Mouse (Mus musculus) neural tube, embryonic 13.5 days (tissue): ENCODE data around the gene Bckdhb. TPM values are rescaled to one million over a fixed set of nuclear protein-coding genes. Genes with fewer than 3 reads are reported as not detected.

Source experiments
- ATAC-seq: fragments of 200-750 bp; cut with Nextera tagmentation; 2 replicates; pipeline ENCODE4 v1.8.0; 2017; ENCODE audit warnings: low read depth, mild to moderate bottlenecking, moderate TSS enrichment, moderate library complexity
- H3K27ac ChIP-seq: fragments of 300-500 bp; sonication (generic); replicated peaks from 2 replicates; pipeline ENCODE4 v1.5.1; 2015; ENCODE audit warnings: moderate library complexity, mild to moderate bottlenecking, inconsistent platforms
- H3K27me3 ChIP-seq: fragments of 300-500 bp; sonication (generic); 2 replicates; pipeline ENCODE4 v1.6.1; 2015; ENCODE audit warnings: mild to moderate bottlenecking, inconsistent platforms
- H3K36me3 ChIP-seq: fragments of 300-500 bp; sonication (generic); 2 replicates; pipeline ENCODE4 v1.6.1; 2015; ENCODE audit warnings: mild to moderate bottlenecking, inconsistent platforms
- H3K4me1 ChIP-seq: fragments of 300-500 bp; sonication (generic); replicated peaks from 2 replicates; pipeline ENCODE4 v1.6.1; 2015; ENCODE audit warnings: inconsistent platforms
- H3K4me2 ChIP-seq: fragments of 300-500 bp; sonication (generic); 2 replicates; pipeline ENCODE4 v1.6.1; 2015; ENCODE audit warnings: inconsistent platforms, mild to moderate bottlenecking, moderate library complexity
- H3K4me3 ChIP-seq: fragments of 300-500 bp; sonication (generic); 2 replicates; pipeline ENCODE4 v1.5.1; 2015; ENCODE audit warnings: mild to moderate bottlenecking, inconsistent platforms
- H3K9ac ChIP-seq: fragments of 300-500 bp; sonication (generic); 2 replicates; pipeline ENCODE4 v1.6.1; 2015; ENCODE audit warnings: moderate library complexity, mild to moderate bottlenecking, inconsistent platforms
- H3K9me3 ChIP-seq: fragments of 300-500 bp; sonication (generic); 2 replicates; pipeline ENCODE4 v1.6.1; 2016; ENCODE audit warnings: inconsistent platforms
- WGBS: fragments of 180-500 bp; shearing (Covaris S2); methylation state at CpG from one replicate; pipeline ENCODE4 v1.1.7; 2015; 5-methylcytosine and 5-hydroxymethylcytosine counted together
- polyA plus RNA-seq: library from polyadenylated mRNA; unstranded; fragments of >200 nt; fragmentation: Nextera tagmentation; extraction: Ambion mirVana; gene quantifications from 2 replicates; pipeline ENCODE4 v1.2.1, GENCODE M21; 2015

Bckdhb gene
- polyA plus RNA-seq, 1 experiment from 2014 or later: 34.1 TPM

DNA sequence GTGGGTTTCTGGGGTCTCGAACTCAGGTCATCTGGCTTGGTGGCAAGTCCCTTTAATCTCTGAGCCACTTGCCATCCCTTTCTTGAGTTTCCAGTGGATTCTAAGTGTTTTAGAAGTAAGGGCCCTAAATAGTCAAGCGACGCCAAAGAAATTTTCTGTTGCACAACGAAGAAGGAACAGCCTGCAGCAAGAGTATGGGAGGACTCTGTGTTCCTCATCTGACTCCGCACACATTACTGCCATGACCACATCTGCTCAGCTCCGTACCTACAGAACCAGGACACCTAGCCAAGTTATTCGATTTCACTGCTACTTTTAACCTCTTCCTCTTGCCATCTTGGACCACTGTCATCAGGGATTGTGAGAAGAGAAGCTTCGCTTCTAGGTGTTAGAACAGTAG lies 168.0 kb downstream of the Bckdhb start:
- no peak for ATAC-seq
- Histone ChIP-seq H3K36me3 (no peaks in the 10 kb centered on the region), H3K9ac (no peak overlapping the region), H3K9me3 (no peaks in the 10 kb centered on the region), H3K4me3 (no peak overlapping the region), H3K4me2 (no peak overlapping the region), H3K27me3 (no peaks in the 10 kb centered on the region), H3K27ac (no peak overlapping the region), H3K4me1 (no peaks in the 10 kb centered on the region)
- 94% methylated on average over 8 of the region's 8 CpGs for WGBS

DNA sequence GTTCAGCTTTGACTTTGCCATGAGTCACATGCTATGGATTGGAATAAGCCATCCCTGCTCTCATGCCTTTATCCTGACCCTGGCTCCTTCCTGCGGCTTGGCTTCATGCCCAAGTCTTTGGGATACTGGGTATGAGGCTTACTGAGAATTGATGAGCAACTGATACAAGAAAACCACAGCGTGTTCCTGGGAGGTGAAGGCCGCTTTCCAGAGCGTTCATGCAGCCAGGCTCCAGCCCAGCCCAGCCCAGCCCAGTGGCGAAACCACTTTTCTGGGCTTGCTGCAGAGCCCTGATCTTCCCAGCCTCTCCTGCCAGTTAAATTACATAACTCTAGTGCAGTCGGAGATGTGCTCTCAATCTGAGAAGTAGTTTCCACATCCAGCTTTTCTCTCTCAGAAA lies 169.2 kb downstream of the Bckdhb start:
- no peak for ATAC-seq
- H3K9me3 ChIP-seq: no peaks in the 10 kb centered on the region
- WGBS: 85% methylated on average over 6 of the region's 6 CpGs
- H3K27ac ChIP-seq: no peak overlapping the region
- H3K27me3 ChIP-seq: no peaks in the 10 kb centered on the region
- H3K9ac ChIP-seq: no peak overlapping the region
- H3K36me3 ChIP-seq: no peaks in the 10 kb centered on the region
- no peak overlapping the region for H3K4me3 ChIP-seq
- no peaks in the 10 kb centered on the region for H3K4me1 ChIP-seq
- H3K4me2 ChIP-seq: no peak overlapping the region

GRCm38 (mm10) chr9:84096484-84097015 lies 171.6 kb downstream of the Bckdhb start:
- H3K9me3 ChIP-seq: no peaks in the 10 kb centered on the region
- H3K4me2 ChIP-seq: no peak overlapping the region
- H3K4me3 ChIP-seq: no peak overlapping the region
- ATAC-seq: no peak
- no peak overlapping the region for H3K9ac ChIP-seq
- no peaks in the 10 kb centered on the region for H3K27me3 ChIP-seq
- H3K27ac ChIP-seq: no peak overlapping the region
- H3K4me1 ChIP-seq: no peaks in the 10 kb centered on the region
- H3K36me3 ChIP-seq: no peaks in the 10 kb centered on the region
- 93% methylated on average over 13 of the region's 13 CpGs for WGBS

- Histone ChIP-seq H3K9me3 (no peaks in the 10 kb centered on the region), H3K36me3 (no peaks in the 10 kb centered on the region), H3K4me3 (no peak overlapping the region), H3K4me1 (peaks cover 10% of the 10 kb centered on the region), H3K27me3 (no peaks in the 10 kb centered on the region; the same call in 1 of the 2 replicates), H3K27ac (no peak overlapping the region), H3K9ac (no peak overlapping the region), H3K4me2 (no peak overlapping the region)
- WGBS: 93% methylated on average over 7 of the region's 7 CpGs
- ATAC-seq: no peak
These were observed 178.4 kb downstream of the Bckdhb start for GRCm38 (mm10) chr9:84103344-84103743.

GRCm38 (mm10) chr9:84106438-84106837 lies 181.5 kb downstream of the Bckdhb start:
- ATAC-seq: no peak
- Histone ChIP-seq H3K9me3 (no peaks in the 10 kb centered on the region), H3K4me3 (no peak overlapping the region), H3K27me3 (no peaks in the 10 kb centered on the region; the same call in 1 of the 2 replicates), H3K4me1 (peaks cover 27% of the 10 kb centered on the region), H3K36me3 (no peaks in the 10 kb centered on the region), H3K9ac (no peak overlapping the region), H3K4me2 (no peak overlapping the region), H3K27ac (no peak overlapping the region)
- 94% methylated on average over 2 of the region's 2 CpGs for WGBS

DNA sequence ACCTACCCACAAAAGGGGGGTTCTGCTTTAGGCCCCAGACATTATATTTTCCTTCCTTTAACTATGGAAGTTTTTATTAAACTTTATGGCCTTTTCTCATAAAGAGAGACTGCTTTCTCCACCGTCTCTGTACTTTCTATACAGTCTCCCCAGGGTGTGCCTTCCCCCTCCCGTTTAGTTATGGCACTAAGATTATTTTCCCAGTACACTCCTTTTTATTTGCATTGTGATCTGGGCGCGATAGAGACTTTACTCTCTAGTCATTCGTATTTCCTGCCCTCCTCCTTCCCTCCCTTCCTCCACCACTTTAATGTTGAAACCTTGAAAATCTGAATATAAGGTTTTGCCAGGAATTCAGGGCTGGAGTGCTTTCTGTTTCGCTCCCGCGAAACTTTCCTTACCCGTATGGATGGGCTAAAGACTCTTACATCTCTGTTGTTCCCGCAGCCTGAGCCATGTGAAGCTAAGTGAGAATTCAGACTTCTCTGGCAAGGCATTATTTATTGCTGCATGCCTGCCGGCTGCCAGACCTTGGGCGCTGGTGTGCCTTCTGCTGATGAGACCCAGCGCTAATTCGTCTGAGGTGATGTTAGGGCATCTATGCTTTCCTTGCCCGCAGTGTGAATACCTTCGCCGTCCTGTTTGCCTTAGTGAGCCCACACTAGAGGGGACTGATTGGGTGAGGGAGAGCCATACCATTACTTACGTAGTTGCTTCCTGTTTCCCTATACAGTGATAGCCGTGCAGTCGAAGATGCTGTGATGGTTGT lies 182.3 kb downstream of the Bckdhb start:
- peak overlapping the region; percentile 14; the same call in 1 of the 2 replicates for H3K9ac ChIP-seq
- peaks cover 27% of the 10 kb centered on the region for H3K4me1 ChIP-seq
- ATAC-seq: no peak; the same call in 1 of the 2 replicates
- H3K36me3 ChIP-seq: no peaks in the 10 kb centered on the region
- H3K27me3 ChIP-seq: no peaks in the 10 kb centered on the region; the same call in 1 of the 2 replicates
- H3K27ac ChIP-seq: no peak overlapping the region
- H3K4me2 ChIP-seq: peak overlapping the region; percentile 23
- no peaks in the 10 kb centered on the region for H3K9me3 ChIP-seq
- WGBS: 42% methylated on average over 20 of the region's 20 CpGs
- H3K4me3 ChIP-seq: no peak overlapping the region

DNA sequence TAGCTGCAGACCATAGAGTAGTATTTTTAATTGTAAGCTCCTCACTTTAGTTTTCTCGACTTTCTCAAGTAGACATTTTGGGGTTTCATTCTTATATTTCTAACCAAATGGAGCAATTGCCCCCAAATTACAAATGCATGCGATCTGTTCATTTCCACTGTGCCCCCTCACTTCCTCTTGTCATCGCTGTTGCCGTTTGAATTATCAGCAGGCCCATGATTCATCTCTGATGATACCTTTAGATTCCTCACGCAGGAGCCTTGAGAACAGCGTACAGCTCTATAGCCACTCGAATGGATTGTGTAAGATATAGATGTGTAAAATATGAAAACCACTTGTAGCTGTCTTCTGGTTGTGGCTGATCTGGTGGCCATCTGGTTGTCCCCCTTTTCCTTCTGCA lies 183.6 kb downstream of the Bckdhb start:
- H3K27me3 ChIP-seq: no peaks in the 10 kb centered on the region
- H3K9me3 ChIP-seq: no peaks in the 10 kb centered on the region
- no peak overlapping the region for H3K27ac ChIP-seq
- WGBS: 92% methylated on average over 7 of the region's 7 CpGs
- H3K4me1 ChIP-seq: peaks cover 27% of the 10 kb centered on the region
- no peak overlapping the region for H3K9ac ChIP-seq
- H3K4me2 ChIP-seq: no peak overlapping the region
- ATAC-seq: no peak
- H3K36me3 ChIP-seq: no peaks in the 10 kb centered on the region
- H3K4me3 ChIP-seq: no peak overlapping the region

GRCm38 (mm10) chr9:84109777-84110478 lies 185.0 kb downstream of the Bckdhb start:
- no peak overlapping the region for H3K27ac ChIP-seq
- H3K4me1 ChIP-seq: peaks cover 27% of the 10 kb centered on the region
- H3K4me3 ChIP-seq: no peak overlapping the region
- H3K9ac ChIP-seq: 0 out of 2 replicates have a peak overlapping the region, but pooled peaks have one; percentile 34
- H3K36me3 ChIP-seq: no peaks in the 10 kb centered on the region
- H3K27me3 ChIP-seq: no peaks in the 10 kb centered on the region
- WGBS: 34% methylated on average over 6 of the region's 6 CpGs
- peak overlapping the region; percentile 39 for H3K4me2 ChIP-seq
- ATAC-seq: no peak
- H3K9me3 ChIP-seq: no peaks in the 10 kb centered on the region

DNA sequence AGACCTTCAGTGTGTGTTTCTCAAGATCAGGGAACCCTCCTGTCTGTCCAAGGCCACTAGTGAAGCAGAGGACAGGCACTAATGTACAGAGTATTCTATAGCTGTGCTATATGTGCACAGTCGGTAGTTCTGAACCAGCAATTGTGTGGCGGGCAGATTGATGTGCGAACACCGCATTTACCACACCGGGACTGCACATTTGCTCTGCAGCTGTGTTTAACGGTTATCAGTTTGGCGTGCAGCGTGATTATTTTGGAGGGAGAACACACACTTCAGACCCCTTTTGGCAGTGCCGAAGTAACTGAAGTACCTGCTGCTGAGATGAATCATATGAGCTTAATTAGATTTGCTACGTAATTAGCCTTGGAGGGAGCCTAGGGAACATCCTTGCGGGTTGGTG lies 185.7 kb downstream of the Bckdhb start:
- Histone ChIP-seq H3K4me2 (peak overlapping the region; percentile 39), H3K27ac (no peak overlapping the region), H3K36me3 (no peaks in the 10 kb centered on the region), H3K4me3 (no peak overlapping the region), H3K4me1 (peaks cover 27% of the 10 kb centered on the region), H3K9ac (0 out of 2 replicates have a peak overlapping the region, but pooled peaks have one; percentile 34), H3K27me3 (no peaks in the 10 kb centered on the region), H3K9me3 (no peaks in the 10 kb centered on the region)
- peak; percentile 44 for ATAC-seq
- WGBS: 20% methylated on average over 11 of the region's 11 CpGs

DNA sequence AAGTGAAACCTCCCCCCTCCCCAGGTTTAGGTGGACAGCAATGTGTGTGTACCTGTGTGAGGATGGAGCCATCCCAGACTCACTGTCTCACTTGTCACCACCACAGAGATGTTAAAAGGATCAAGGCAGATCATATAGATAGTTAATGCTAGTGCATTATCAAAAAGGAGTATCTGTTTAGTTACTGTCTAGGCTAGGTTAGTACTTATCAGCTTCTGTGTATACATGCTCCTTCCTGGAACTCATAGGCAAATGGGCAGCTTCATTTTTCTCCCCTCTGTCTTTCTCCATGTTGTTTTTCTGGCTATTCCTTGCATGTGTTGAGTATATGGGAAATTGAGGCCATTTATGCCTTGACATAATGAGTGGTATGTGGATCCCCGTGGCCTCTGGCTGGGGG lies 187.4 kb downstream of the Bckdhb start:
- no peak overlapping the region for H3K4me3 ChIP-seq
- H3K27me3 ChIP-seq: no peaks in the 10 kb centered on the region
- no peaks in the 10 kb centered on the region for H3K9me3 ChIP-seq
- no peak for ATAC-seq
- H3K9ac ChIP-seq: no peak overlapping the region
- no peak overlapping the region for H3K27ac ChIP-seq
- H3K36me3 ChIP-seq: no peaks in the 10 kb centered on the region
- H3K4me2 ChIP-seq: no peak overlapping the region
- 73% methylated on average over 1 of the region's 1 CpGs for WGBS
- peaks cover 21% of the 10 kb centered on the region for H3K4me1 ChIP-seq

- H3K27ac ChIP-seq: no peak overlapping the region
- no peak overlapping the region for H3K9ac ChIP-seq
- H3K4me3 ChIP-seq: no peak overlapping the region
- no peak for ATAC-seq
- no peaks in the 10 kb centered on the region for H3K9me3 ChIP-seq
- 85% methylated on average over 12 of the region's 12 CpGs for WGBS
- H3K4me1 ChIP-seq: peaks cover 17% of the 10 kb centered on the region
- no peak overlapping the region for H3K4me2 ChIP-seq
- H3K27me3 ChIP-seq: no peaks in the 10 kb centered on the region
- no peaks in the 10 kb centered on the region for H3K36me3 ChIP-seq
These were observed 188.1 kb downstream of the Bckdhb start for GRCm38 (mm10) chr9:84112842-84113568.

DNA sequence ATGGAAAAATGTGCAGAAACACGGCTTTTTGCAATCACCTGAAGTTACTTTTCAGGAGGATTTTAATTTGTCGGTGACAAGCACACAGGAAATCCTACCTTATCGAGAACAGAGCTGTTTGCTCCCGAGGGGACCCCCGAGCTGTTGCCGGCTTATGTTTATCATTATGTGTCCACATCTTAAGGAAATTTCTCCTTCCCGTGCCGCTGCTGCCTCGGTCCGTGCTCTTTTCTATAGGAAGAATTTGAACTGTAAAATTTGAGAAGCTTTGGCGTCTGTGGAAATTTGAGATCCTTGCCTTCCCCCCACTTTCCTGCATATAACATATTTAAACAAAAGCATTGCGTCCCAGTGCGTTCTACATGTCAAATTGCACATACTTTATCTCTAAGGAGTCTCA lies 189.3 kb downstream of the Bckdhb start:
- no peak overlapping the region for H3K9ac ChIP-seq
- no peak overlapping the region for H3K4me3 ChIP-seq
- no peak overlapping the region for H3K27ac ChIP-seq
- 70% methylated on average over 13 of the region's 13 CpGs for WGBS
- H3K27me3 ChIP-seq: no peaks in the 10 kb centered on the region
- peaks cover 17% of the 10 kb centered on the region for H3K4me1 ChIP-seq
- no peak for ATAC-seq
- H3K9me3 ChIP-seq: no peaks in the 10 kb centered on the region
- H3K4me2 ChIP-seq: peak overlapping the region; percentile 20; the same call in 1 of the 2 replicates
- no peaks in the 10 kb centered on the region for H3K36me3 ChIP-seq
